Mouse (Mus musculus) stomach, postnatal 0 days (tissue): ENCODE measurements around the gene Pus7.

ENCODE experiments used
- CTCF ChIP-seq: IDR thresholded peaks from 2 replicates; pipeline ENCODE4 v1.5.1; 2016; ENCODE audit warnings: antibody characterized with exemption, low read depth, mild to moderate bottlenecking, moderate library complexity
- EP300 ChIP-seq: optimal IDR thresholded peaks from 2 replicates; pipeline ENCODE3; 2016; ENCODE audit warnings: antibody characterized with exemption

DNA sequence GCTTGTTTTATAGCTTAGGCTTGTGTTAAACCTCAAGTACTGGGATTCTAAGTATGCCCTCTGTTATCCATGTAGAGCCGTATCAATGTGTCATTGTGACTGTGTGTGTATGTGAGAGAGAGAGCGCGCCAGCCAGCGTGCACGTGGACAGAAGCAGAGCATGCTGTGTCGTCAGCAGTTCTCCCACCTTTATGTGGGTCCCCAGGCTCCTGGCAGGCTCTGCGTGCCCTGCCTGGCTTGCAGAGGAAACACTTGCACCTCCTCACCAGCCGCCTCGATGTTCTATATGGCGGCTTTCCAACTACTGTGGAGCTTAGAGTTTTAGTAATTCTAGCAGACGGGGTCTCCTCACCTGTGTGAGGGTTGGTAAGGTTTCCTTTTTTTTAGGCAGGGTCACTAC is 38.8 kb upstream of the Pus7 start:
- TF ChIP-seq CTCF (no peak), EP300 (no peak)
